Mouse (Mus musculus): Measurements from ENCODE around the gene Olfr652. TPM values are rescaled to one million over a fixed set of nuclear protein-coding genes. Genes with fewer than 3 reads are reported as not detected.

The Olfr652 gene
- polyA plus RNA-seq, 1 experiment from 2014 or later = not detected

- H3K27ac ChIP-seq (ENCODE audit: low read length) = no peak overlapping the region
- no peak overlapping the region for H3K4me2 ChIP-seq (ENCODE audit: low read depth, low read length)
- no peak overlapping the region for H3K4me3 ChIP-seq (ENCODE audit: low read length)
- H3K9me3 ChIP-seq (ENCODE audit: control insufficient read depth, low read length) = no peaks in the 10 kb centered on the region
- no peaks in the 10 kb centered on the region for H3K27me3 ChIP-seq (ENCODE audit: control insufficient read depth, insufficient read depth, low read depth, low read length)
- no peak overlapping the region for H3K9ac ChIP-seq (ENCODE audit: low read length)
- ATAC-seq (ENCODE audit: low read depth) = no peak
- H3K36me3 ChIP-seq (ENCODE audit: control insufficient read depth, insufficient read depth, low read length) = no peaks in the 10 kb centered on the region
- H3K4me1 ChIP-seq (replicated peaks; ENCODE audit: control insufficient read depth, insufficient read depth, low read length) = no peaks in the 10 kb centered on the region
Measured at GRCm38 (mm10) chr7:104604727-104605126, 44.0 kb downstream of the Olfr652 start.

- no peak for ATAC-seq (ENCODE audit: low read depth)
- no peak within 1 kb of the TSS for H3K9ac ChIP-seq (ENCODE audit: low read length)
- H3K36me3 ChIP-seq (ENCODE audit: control insufficient read depth, insufficient read depth, low read length) = no peaks in the 10 kb centered on the region
- no peaks in the 10 kb centered on the region for H3K27me3 ChIP-seq (ENCODE audit: control insufficient read depth, insufficient read depth, low read depth, low read length)
- H3K4me1 ChIP-seq (replicated peaks; ENCODE audit: control insufficient read depth, insufficient read depth, low read length) = no peaks in the 10 kb centered on the region
- no peaks in the 10 kb centered on the region; the same call in 1 of the 2 replicates for H3K9me3 ChIP-seq (ENCODE audit: control insufficient read depth, low read length)
- H3K27ac ChIP-seq (ENCODE audit: low read length) = no peak within 1 kb of the TSS
- 76% methylated on average over 4 of the region's 4 CpGs for WGBS
- H3K4me2 ChIP-seq (ENCODE audit: low read depth, low read length) = no peak within 1 kb of the TSS
- H3K4me3 ChIP-seq (ENCODE audit: low read length) = no peak within 1 kb of the TSS
Measured at GRCm38 (mm10) chr7:104613655-104614054, 53.0 kb downstream of the Olfr652 start, which contains the start of gene Olfr656. Gene Olfr656 (plus strand): TSS chr7:104613955.

Other genes starting within 250 kb of the Olfr652 start
- 4.3 and 6.8 TPM in 2 replicates for gene Trim12a, start 245.4 kb upstream of the Olfr652 start, polyA plus RNA-seq (2015; fragmentation: Nextera tagmentation; extraction: Ambion mirVana)
- gene Trim34b, start 231.4 kb upstream of the Olfr652 start, polyA plus RNA-seq (2015; fragmentation: Nextera tagmentation; extraction: Ambion mirVana) = 0.15 TPM in 1 of 2 replicates, not detected in the other
- 1.6 and 2.6 TPM in 2 replicates for gene Trim12c, start 207.5 kb upstream of the Olfr652 start, polyA plus RNA-seq (2015; fragmentation: Nextera tagmentation; extraction: Ambion mirVana)
- gene Trim30b, start 191.0 kb upstream of the Olfr652 start, polyA plus RNA-seq (2015; fragmentation: Nextera tagmentation; extraction: Ambion mirVana) = 0.09 and 0.10 TPM in 2 replicates
- gene Trim30c, start 160.1 kb upstream of the Olfr652 start, polyA plus RNA-seq (2015; fragmentation: Nextera tagmentation; extraction: Ambion mirVana) = 0.13 and 0.14 TPM in 2 replicates
- gene Trim30a, start 95.7 kb upstream of the Olfr652 start, polyA plus RNA-seq (2015; fragmentation: Nextera tagmentation; extraction: Ambion mirVana) = 1.1 and 1.5 TPM in 2 replicates
- 0.63 and 0.75 TPM in 2 replicates for gene Trim30d, start 53.1 kb upstream of the Olfr652 start, polyA plus RNA-seq (2015; fragmentation: Nextera tagmentation; extraction: Ambion mirVana)
- not detected in 2 replicates for gene Olfr651, start 10.8 kb upstream of the Olfr652 start, polyA plus RNA-seq (2015; fragmentation: Nextera tagmentation; extraction: Ambion mirVana)
- not detected in 2 replicates for gene Olfr653, start 16.4 kb downstream of the Olfr652 start, polyA plus RNA-seq (2015; fragmentation: Nextera tagmentation; extraction: Ambion mirVana)
- not detected in 2 replicates for gene Olfr654, start 26.1 kb downstream of the Olfr652 start, polyA plus RNA-seq (2015; fragmentation: Nextera tagmentation; extraction: Ambion mirVana)
- not detected in 2 replicates for gene Olfr655, start 40.9 kb downstream of the Olfr652 start, polyA plus RNA-seq (2015; fragmentation: Nextera tagmentation; extraction: Ambion mirVana)
- gene Olfr656, start 53.1 kb downstream of the Olfr652 start, polyA plus RNA-seq (2015; fragmentation: Nextera tagmentation; extraction: Ambion mirVana) = not detected in 2 replicates
- not detected in 2 replicates for gene Olfr657, start 63.9 kb downstream of the Olfr652 start, polyA plus RNA-seq (2015; fragmentation: Nextera tagmentation; extraction: Ambion mirVana)
- gene Olfr658, start 86.4 kb downstream of the Olfr652 start, polyA plus RNA-seq (2015; fragmentation: Nextera tagmentation; extraction: Ambion mirVana) = not detected in 2 replicates
- gene Olfr659, start 105.9 kb downstream of the Olfr652 start, polyA plus RNA-seq (2015; fragmentation: Nextera tagmentation; extraction: Ambion mirVana) = not detected in 2 replicates
- gene Olfr661, start 125.6 kb downstream of the Olfr652 start, polyA plus RNA-seq (2015; fragmentation: Nextera tagmentation; extraction: Ambion mirVana) = not detected in 2 replicates
- not detected in 2 replicates for gene Usp17le, start 216.6 kb downstream of the Olfr652 start, polyA plus RNA-seq (2015; fragmentation: Nextera tagmentation; extraction: Ambion mirVana)

Data from lung, embryonic 16.5 days (tissue).